Mouse (Mus musculus): ENCODE data around the gene Larp6.
A peak's percentile ranks its signal among the peaks of the same experiment; 100 is the strongest.

Larp6 gene

GRCm38 (mm10) chr9:60712771-60713541, at the start of gene Larp6:
Gene Larp6, plus strand, starts transcription at chr9:60712989.
- DNase-seq (ENCODE audit: extremely low spot score, low spot score), result peak; percentile 57

GRCm38 (mm10) chr9:60664385-60664784, 48.4 kb upstream of the Larp6 start:
- DNase-seq (ENCODE audit: extremely low spot score, low spot score), result no peak

DNA sequence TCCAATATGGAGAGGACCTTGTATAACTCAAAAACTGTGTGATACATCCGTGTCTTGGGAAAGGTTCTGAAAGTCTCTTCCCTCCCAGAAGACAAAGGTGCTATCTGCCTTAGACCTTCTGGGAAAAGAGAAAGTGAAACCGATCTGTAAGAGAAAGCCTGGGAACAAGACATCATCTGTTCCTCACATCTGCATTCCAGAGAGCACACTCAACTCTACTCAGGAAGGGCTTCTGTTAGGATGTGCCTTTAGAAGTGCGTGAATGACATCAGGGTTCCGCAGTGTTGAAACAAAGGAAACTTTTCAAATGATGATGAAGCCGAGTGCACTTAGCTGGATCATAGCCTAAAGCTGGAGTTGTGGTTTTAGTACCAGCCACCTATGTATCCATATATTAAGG, 47.9 kb upstream of the Larp6 start:
- no peak for DNase-seq (ENCODE audit: extremely low spot score, low spot score)

DNA sequence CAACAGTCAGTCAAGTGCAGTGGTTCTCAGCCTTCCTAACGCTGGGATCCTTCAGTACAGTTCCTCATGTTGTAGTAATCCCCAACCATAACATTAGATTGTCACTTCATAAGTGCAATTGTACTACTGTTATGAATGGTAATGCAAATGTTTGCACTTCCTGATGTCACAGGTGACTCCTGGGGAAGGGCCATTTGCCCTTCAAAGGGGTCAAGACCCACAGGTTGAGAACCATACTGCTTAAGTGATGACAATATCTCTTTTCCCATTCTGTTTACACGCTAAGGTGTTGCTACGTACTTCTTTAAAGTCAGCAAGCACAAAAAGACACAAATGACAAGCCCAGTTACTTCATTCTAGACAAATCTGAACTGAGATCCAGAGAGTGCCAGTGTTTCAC, 47.3 kb upstream of the Larp6 start:
- DNase-seq (ENCODE audit: extremely low spot score, low spot score), result no peak

DNA sequence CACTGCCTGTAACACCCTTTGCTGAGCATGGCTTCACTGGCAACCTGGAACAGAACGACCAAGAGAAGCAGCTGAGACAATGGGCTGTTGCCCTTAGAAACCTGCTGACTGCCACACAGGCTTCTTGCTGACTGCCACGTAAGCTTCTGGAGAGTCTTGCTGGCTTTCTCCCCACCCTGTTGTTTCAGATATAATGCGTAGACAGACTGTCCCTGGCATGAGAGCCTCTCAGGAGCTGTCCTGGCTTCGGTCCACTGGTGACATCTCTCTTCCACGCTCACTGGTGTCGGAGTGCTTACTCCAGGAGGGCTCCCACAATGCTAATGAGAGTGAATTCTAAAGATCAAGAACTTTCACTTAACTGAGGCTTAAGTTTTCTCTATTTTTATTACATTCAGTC, 43.9 kb upstream of the Larp6 start:
- DNase-seq (ENCODE audit: extremely low spot score, low spot score), result no peak

GRCm38 (mm10) chr9:60672568-60672967, 40.2 kb upstream of the Larp6 start:
- DNase-seq (ENCODE audit: extremely low spot score, low spot score), result no peak

GRCm38 (mm10) chr9:60674780-60675179, 38.0 kb upstream of the Larp6 start:
- DNase-seq (ENCODE audit: extremely low spot score, low spot score), result no peak

- DNase-seq (ENCODE audit: extremely low spot score, low spot score), result no peak
These were observed 36.4 kb upstream of the Larp6 start for GRCm38 (mm10) chr9:60676429-60676828.

DNA sequence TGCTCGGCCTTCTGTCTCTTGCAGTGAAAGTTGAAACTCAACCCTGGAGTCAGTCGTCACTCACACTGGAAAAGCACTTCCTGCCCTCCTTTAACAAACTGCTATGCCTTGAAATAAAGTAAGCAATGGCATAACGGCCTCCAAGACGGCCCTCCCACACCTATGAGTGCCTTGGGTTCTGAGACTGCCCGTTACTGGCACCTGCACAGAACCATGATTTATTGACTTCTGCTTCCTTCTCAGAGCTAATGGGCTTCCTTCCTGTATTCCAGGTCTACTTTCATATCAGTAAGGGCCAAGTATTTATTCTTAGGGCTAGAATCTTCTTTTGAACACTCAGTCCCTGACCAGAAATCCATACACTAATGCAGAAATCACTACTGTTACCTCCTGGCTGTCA, 33.9 kb upstream of the Larp6 start:
- no peak for DNase-seq (ENCODE audit: extremely low spot score, low spot score)

- no peak for DNase-seq (ENCODE audit: extremely low spot score, low spot score)
These were observed 31.8 kb upstream of the Larp6 start for GRCm38 (mm10) chr9:60681005-60681404.

DNA sequence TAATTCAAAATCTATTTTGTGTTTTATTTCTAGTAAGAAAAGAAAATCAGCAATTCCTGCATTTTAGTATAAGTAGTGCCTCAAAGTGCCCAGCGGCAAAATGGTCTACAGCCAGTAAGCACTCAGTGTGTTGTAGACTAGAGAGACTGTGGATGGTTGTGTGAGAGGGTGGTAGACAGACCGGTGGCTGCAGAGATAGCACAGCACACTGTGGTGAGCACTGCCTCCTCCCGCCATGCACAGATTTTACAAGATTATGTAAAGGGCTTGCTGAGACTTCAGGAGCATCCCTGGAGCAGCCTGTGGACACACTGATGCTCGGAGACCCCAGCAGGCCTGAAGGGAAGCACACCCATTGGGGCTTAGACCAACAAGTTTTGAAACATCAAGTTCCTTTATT, 30.0 kb upstream of the Larp6 start:
- no peak for DNase-seq (ENCODE audit: extremely low spot score, low spot score)

- DNase-seq (ENCODE audit: extremely low spot score, low spot score), result no peak
These were observed 25.4 kb upstream of the Larp6 start for GRCm38 (mm10) chr9:60687415-60687814.

- peak; percentile 94 for DNase-seq (ENCODE audit: extremely low spot score, low spot score)
These were observed 24.9 kb upstream of the Larp6 start, which contains the start of gene Lrrc49 for GRCm38 (mm10) chr9:60687891-60688324. Gene Lrrc49, minus strand, starts transcription at chr9:60688158.

- no peak for DNase-seq (ENCODE audit: extremely low spot score, low spot score)
These were observed 20.2 kb upstream of the Larp6 start for GRCm38 (mm10) chr9:60692624-60693023.

DNA sequence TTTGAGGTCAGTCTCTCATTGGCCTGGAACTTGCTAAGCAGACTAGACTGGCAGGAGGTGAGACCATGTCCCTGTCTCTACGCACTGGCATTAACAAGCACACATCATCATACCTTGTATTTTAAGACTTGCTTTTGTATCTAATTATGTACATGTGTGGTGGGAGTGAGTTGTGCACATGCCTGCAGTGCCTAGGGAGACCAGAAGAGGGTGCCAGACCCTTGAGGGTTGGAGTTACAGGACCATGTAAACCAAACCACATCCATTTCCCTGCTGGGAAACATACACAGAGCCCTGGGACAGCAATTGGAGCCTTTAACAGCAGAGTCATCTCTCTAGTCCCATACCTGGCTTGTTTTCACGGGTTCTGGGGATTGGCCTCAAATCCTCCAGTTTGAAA, 18.8 kb upstream of the Larp6 start:
- DNase-seq (ENCODE audit: extremely low spot score, low spot score), result no peak

GRCm38 (mm10) chr9:60696271-60696985, 16.4 kb upstream of the Larp6 start:
- no peak for DNase-seq (ENCODE audit: extremely low spot score, low spot score)

GRCm38 (mm10) chr9:60699581-60700231, 13.1 kb upstream of the Larp6 start:
- no peak for DNase-seq (ENCODE audit: extremely low spot score, low spot score)

DNA sequence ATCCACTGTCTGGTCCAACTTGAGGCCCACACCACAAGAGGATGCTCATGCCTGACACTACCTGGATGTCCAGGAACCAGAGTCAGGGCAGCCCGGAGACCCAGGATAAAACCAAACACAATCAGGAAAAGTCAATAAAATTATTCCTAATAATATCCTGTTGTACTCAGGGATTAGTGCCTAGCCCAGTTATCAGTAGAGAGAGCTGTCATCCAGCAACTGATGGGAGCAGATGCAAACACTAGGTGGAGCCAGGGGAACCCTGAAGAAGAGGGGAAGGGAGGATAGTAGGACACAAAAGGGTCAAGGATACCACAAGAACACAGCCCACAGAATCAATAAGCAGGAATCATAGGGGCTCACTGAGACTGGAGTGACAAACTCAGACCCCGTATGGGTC, 5.2 kb upstream of the Larp6 start:
- DNase-seq (ENCODE audit: extremely low spot score, low spot score), result no peak

DNA sequence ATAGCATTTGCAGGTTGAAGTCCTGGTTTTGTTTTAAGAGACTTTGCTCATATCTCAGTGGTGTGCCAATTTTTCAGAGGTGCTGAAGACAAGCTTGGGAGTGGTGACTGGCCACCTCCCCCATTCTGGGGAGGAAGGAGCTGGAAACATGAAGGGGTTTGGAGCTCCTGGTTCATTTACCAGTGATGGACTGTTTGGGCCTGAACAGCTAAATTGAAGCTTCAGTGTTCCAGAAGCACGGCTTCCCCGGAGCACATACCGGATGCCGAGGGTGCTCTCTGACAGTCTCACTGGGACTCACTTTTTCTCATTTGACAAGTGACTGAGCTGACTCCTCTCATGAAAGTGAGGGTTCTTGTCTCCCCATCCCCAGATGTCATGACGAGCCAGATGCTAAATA, 4.2 kb upstream of the Larp6 start:
- no peak for DNase-seq (ENCODE audit: extremely low spot score, low spot score)

DNA sequence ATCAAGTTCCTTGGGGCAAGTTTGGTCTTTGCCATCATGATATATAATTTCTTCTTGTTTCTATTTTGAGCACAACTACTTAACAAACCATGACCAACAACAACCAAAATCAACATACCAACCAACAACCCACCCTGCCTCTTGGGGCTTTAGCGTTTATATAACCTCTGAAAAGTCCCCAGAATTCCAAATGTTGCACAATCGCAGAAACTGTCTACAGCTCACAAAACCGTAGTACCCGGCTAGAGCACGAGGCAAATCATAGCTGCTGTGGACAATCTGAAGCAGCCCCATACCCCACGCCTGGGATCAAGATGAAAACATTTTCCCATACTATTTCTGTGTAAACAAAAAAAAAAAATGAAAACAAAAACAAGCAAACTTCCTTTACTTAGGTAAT, 3.1 kb upstream of the Larp6 start:
- no peak for DNase-seq (ENCODE audit: extremely low spot score, low spot score)

- no peak for DNase-seq (ENCODE audit: extremely low spot score, low spot score)
These were observed 778 bp upstream of the Larp6 start for GRCm38 (mm10) chr9:60712011-60712410.

DNA sequence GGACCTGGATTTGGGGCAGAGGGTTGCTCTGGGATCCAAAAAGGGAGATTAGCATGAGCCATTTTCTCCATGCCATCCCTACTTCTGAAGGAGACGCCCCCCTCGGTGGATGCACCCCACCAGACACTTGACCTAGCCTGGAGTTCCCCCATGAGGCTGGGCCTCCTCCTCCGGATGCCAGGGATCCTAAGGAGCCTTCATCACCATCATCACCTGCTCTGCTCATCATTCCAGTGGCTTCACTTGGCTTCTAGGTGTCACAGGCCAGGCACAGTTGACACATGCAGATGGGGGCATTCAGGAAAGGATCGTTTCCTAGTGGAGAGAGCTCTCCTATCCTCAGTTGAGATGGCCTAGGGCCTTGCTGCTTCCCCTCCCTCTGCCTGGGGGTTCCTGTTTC, 827 bp downstream of the Larp6 start:
- DNase-seq (ENCODE audit: extremely low spot score, low spot score), result no peak

All from neural tube, embryonic 10.5 days (tissue).